Mouse (Mus musculus) cerebellum, adult 18-20 months (tissue): Measurements from ENCODE around the gene Doc2g.

Experiments used
- DNase-seq, 2 experiments: peaks; one replicate each; pipeline ENCODE4 v3.0.0; 2021

Doc2g gene

DNA sequence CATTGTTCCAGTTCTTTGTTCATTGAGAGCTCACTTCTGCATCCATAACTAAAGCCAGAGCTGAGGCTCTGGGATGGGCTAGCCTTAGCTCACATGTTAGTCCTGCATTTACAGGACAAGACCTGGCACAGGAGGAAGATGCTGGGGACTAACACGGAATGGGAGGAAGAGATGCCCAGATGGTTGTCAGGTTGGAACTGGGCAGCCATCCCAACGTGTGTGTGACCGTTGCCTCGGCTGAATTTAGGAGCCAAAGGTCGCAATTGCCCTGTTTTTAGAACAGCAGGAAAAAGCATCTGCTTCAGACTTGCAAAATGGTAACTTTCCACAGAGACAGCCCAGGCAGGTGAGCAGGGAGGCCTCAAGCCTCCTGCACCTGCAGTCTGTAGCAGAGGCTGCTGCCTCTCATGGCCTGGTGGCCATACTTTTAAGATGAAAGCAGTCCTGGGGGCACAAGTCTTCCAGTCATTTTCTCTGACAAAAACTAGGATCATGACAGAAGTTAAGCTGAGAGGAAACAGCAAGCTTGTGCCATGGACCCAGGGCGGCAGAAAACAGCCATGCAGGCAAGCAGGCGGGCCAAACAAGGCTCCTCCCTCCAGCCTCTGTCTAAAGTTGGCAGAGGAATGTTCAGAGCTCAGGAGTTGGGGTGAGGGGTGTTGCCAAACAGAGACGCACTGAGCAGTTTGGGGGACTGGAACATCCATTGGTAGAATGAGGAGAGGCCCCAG lies 52.3 kb downstream of the Doc2g start:
- peak; percentile 77 to 78 for DNase-seq

DNA sequence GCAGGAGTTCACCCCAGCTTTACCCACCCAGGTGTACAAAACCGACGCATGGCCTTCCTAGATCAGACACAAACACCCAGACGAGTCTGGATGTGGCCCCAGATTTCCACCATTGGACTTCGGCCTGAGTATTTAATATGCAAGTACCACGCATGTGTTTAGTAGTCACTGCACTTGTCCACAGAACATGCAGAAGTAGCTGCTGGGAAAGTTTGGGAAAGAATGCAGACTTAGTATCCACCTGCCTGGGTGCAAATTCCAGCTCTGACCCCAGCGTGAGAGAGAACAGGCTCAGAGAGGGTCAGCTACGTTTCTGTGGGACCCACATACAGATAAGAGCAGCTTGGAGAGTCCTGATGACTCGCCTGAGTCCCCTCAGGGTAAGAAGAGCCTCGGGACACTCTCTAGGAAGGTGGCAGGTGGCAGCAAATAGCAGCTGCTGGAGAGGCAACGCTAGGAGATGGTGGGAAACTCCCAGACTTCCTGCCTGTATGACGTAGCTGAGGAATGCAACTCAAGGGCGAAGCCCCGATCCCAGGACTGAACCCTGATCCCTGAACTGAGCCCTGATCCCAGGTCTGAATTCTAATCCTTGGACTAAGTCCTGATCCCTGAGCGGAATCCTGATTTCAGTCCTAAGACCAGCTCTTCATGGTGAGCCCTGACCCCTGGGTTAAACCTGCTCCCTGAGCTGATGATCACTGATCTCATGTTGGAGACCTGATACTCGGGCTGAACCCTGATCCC lies 53.0 kb downstream of the Doc2g start:
- no peak for DNase-seq
